Mouse (Mus musculus): ENCODE data around the gene Syt1. TPM values are rescaled to one million over a fixed set of nuclear protein-coding genes. Genes with fewer than 3 reads are reported as not detected.
A peak's percentile ranks its signal among the peaks of the same experiment; 100 is the strongest.

Gene Syt1
- total RNA-seq, 2 experiments from 2014 or later = 1,148 to 1,163 TPM

GRCm38 (mm10) chr10:108452421-108452820 lies 558.4 kb downstream of the Syt1 start:
- DNase-seq (ENCODE audit: low spot score in 2 of 2) = no peak

GRCm38 (mm10) chr10:108451516-108451915 lies 559.3 kb downstream of the Syt1 start:
- peak in 1 of 2 experiments; percentile 12 for DNase-seq (ENCODE audit: low spot score in 2 of 2)

DNA sequence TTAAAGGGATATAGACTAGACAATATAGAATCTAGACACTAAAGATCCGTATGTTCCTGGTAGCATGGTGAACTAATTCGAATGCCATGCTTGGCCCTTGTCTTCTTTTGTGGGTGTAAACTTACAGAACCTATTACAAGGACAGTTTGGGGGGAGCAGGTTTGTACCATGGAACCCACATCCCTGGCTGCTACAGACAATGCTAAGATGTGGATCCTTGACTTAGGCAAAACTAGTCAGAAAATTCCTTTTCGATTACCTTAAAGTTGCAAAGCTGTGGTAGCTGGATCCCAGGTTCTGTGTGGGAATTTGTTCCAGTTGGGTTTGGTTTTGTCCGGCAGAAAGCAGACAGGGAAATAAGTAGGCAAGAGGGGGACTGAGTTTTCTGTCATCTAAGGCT lies 560.4 kb downstream of the Syt1 start:
- no peak for DNase-seq (ENCODE audit: low spot score in 2 of 2)

GRCm38 (mm10) chr10:108448421-108448820 lies 562.4 kb downstream of the Syt1 start:
- DNase-seq (ENCODE audit: low spot score in 2 of 2) = no peak

All from left cerebral cortex, adult 18-20 months (tissue).